Mouse (Mus musculus) lung, postnatal 0 days (tissue): ENCODE measurements around the gene Csnk1g2.

Source experiments
- CTCF ChIP-seq: IDR thresholded peaks from 2 replicates; pipeline ENCODE4 v1.5.1; 2016; ENCODE audit warnings: antibody characterized with exemption, mild to moderate bottlenecking
- EP300 ChIP-seq: IDR thresholded peaks from 2 replicates; pipeline ENCODE4 v1.6.1; 2016; ENCODE audit warnings: antibody characterized with exemption, mild to moderate bottlenecking, control low read depth

DNA sequence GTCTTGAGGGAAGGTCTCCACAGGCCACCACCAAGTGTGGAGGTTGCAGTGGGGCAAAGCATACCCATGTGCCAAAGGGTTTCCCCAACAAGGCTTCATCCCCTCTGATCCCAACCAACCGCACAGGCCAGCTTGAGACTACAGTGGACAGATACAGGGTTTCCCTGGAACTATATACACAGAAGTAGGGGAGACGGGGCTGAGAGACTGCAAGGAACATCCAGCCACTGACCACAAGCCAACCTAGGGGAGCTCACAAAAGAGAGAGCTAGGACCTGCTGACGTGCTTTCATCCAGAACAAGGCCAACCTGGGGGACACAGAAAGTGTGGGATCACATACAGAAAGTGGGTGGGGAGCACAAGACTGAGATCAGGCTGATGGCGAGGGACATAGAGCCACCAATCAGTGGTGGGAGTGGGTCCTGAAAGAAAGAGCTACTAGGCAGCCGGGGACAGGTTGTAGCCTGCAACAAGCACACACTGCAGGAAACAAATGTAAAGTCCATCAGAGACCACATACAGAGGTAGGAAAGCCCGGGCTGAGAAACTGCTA, 52.3 kb downstream of the Csnk1g2 start:
- TF ChIP-seq CTCF (no peak), EP300 (no peak)
